Mouse (Mus musculus): ENCODE measurements around the gene Dtnbp1. TPM values are rescaled to one million over a fixed set of nuclear protein-coding genes. Genes with fewer than 3 reads are reported as not detected.

Dtnbp1 gene
- polyA plus RNA-seq, 1 experiment from 2014 or later = 50.1 TPM

DNA sequence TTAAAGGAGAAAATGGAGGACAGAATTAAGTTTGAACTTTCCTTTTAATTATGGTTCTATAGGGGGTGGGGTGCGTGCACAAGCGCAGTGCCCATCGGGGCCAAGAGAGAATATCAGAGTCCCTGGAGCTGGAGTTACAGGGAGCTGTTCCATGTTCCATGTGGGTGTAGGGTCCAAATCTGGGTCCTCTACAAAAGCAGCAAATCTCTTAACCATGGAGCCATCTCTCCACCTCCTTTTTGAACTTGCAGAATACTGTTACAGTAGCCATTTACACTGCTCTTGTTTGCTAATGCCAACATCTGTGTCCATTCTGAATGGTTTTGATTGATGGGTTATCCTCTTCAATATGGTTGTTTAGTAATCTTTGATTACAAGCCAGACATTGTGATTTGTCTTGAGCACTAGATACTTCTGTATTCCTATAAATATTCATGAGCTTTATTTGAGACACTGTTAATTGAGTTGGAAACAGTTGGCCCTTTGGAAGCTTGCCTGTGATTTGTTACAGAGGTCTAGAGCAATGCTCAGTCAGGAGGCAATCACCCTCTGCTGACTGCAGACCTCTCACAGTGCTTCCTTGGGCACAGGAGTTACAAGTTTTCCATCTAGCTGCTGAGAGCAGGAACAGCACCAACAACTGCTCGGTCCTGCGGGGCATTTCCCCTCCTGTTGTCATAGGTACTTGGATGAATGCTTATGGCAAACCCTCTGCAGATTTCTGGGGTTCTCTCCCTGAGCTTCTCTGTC, 41.2 kb downstream of the Dtnbp1 start:
- Histone ChIP-seq H3K36me3 (ENCODE audit: control insufficient read depth, insufficient read depth, low read length) (no peaks in the 10 kb centered on the region), H3K4me3 (replicated peaks; ENCODE audit: low read length) (no peak overlapping the region), H3K27me3 (ENCODE audit: control insufficient read depth, insufficient read depth, low read length) (no peaks in the 10 kb centered on the region), H3K4me2 (ENCODE audit: low read depth, low read length) (no peak overlapping the region), H3K27ac (ENCODE audit: low read length) (no peak overlapping the region), H3K4me1 (ENCODE audit: control insufficient read depth, insufficient read depth, low read length) (peaks cover 3% of the 10 kb centered on the region; the same call in 1 of the 2 replicates), H3K9ac (ENCODE audit: low read length) (no peak overlapping the region), H3K9me3 (replicated peaks; ENCODE audit: control insufficient read depth, low read length) (no peaks in the 10 kb centered on the region)
- 86% methylated on average over 5 of the region's 5 CpGs for WGBS
- ATAC-seq (ENCODE audit: insufficient read depth, low FRiP score) = no peak

DNA sequence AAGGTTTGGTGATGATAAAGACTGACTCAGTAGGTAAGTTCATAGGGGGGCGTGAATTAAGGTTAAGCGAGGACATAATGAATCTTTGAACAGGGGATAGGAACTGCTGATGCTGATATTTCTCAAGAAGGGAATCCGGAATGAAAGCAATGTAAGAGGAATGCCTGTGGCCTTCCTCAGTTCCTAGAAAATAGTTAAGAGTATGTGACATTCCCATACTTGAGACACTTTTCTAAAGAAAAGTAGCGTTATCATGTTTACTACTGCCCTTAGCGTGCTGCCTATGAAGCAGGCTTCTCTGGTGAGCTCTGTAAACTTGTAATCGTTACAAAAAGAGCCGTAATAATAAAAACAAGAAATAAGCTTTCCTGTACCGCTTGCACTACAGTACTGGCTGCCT, 44.9 kb downstream of the Dtnbp1 start:
- Histone ChIP-seq H3K9me3 (replicated peaks; ENCODE audit: control insufficient read depth, low read length) (no peaks in the 10 kb centered on the region), H3K27me3 (ENCODE audit: control insufficient read depth, insufficient read depth, low read length) (no peaks in the 10 kb centered on the region), H3K27ac (ENCODE audit: low read length) (no peak overlapping the region), H3K36me3 (ENCODE audit: control insufficient read depth, insufficient read depth, low read length) (no peaks in the 10 kb centered on the region), H3K4me2 (ENCODE audit: low read depth, low read length) (no peak overlapping the region), H3K4me3 (replicated peaks; ENCODE audit: low read length) (no peak overlapping the region), H3K9ac (ENCODE audit: low read length) (no peak overlapping the region), H3K4me1 (ENCODE audit: control insufficient read depth, insufficient read depth, low read length) (no peaks in the 10 kb centered on the region)
- no peak for ATAC-seq (ENCODE audit: insufficient read depth, low FRiP score)
- 88% methylated on average over 8 of the region's 8 CpGs for WGBS

DNA sequence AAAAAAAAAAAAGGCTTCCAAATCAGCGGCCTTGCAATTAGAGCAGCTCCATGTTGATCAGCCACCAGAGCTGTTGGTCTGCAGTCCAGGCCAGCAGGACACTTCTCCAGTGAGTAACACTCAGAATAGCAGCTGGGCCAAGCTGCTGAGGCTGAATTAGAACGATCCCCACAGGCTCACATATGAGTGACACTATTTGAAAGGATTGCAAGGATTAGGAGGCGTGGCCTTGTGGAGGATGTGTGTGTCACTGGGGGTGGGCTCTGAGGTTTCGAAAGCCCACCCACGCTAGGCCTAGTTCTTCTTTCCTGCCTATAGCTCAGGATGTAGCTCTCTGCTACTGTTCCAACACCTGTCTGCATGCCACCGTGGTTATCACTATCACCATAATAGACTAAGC, 46.2 kb downstream of the Dtnbp1 start:
- H3K36me3 ChIP-seq (ENCODE audit: control insufficient read depth, insufficient read depth, low read length) = no peaks in the 10 kb centered on the region
- no peaks in the 10 kb centered on the region for H3K9me3 ChIP-seq (replicated peaks; ENCODE audit: control insufficient read depth, low read length)
- 95% methylated on average over 6 of the region's 6 CpGs for WGBS
- H3K27me3 ChIP-seq (ENCODE audit: control insufficient read depth, insufficient read depth, low read length) = no peaks in the 10 kb centered on the region
- H3K4me3 ChIP-seq (replicated peaks; ENCODE audit: low read length) = no peak overlapping the region
- ATAC-seq (ENCODE audit: insufficient read depth, low FRiP score) = no peak
- H3K4me1 ChIP-seq (ENCODE audit: control insufficient read depth, insufficient read depth, low read length) = no peaks in the 10 kb centered on the region
- no peak overlapping the region for H3K27ac ChIP-seq (ENCODE audit: low read length)
- H3K9ac ChIP-seq (ENCODE audit: low read length) = no peak overlapping the region
- no peak overlapping the region for H3K4me2 ChIP-seq (ENCODE audit: low read depth, low read length)

DNA sequence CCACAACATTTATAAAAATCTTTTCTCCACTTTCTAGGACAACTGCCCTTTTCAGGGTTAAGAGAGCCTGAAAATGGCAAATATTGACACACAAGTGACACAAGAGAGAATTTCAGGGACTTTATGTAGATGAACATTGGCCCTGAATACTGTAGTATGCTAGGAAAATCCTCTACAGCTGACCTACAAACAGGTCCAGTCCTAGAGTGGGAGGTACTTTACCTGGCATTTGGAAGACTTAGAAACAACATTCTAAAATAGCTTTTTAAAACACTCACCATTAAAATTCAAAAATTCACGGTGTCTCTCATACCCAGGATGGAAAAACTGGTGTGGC, 47.7 kb downstream of the Dtnbp1 start:
- no peaks in the 10 kb centered on the region for H3K9me3 ChIP-seq (replicated peaks; ENCODE audit: control insufficient read depth, low read length)
- no peak for ATAC-seq (ENCODE audit: insufficient read depth, low FRiP score)
- H3K27me3 ChIP-seq (ENCODE audit: control insufficient read depth, insufficient read depth, low read length) = no peaks in the 10 kb centered on the region

DNA sequence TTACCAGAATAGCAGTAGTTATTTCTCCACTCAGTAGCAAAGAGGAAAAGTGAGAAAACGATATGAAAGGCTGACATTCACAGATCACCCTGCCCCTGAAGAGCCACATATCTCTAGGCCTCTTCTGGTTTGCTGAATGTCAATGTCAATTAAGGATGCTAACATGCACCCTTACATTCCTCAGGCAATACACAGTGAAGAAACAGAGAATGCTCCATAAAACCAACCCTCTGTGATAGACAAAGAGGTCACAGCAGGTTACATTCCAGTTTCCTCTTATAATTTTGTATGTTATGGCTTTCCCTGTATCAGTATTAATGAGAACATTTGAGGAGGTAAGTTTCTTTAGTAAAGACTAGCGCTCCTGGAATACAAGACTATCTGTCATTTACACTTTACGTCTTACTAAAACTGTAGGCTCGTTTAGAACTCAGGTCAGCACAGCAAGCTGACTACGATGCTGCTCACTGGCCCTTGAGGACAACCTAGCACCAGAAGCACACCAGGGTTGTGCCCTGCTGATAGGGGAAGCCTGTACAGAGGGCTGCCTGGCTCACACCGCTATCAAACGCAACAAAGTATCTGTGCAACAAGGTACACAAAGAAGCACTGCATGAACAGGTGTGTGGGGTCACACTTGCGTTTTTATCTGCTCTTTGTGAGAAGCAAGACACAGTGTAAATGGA, 48.3 kb downstream of the Dtnbp1 start:
- H3K9ac ChIP-seq (ENCODE audit: low read length) = no peak overlapping the region
- no peaks in the 10 kb centered on the region for H3K27me3 ChIP-seq (ENCODE audit: control insufficient read depth, insufficient read depth, low read length)
- no peak overlapping the region for H3K4me3 ChIP-seq (replicated peaks; ENCODE audit: low read length)
- no peaks in the 10 kb centered on the region for H3K36me3 ChIP-seq (ENCODE audit: control insufficient read depth, insufficient read depth, low read length)
- no peaks in the 10 kb centered on the region for H3K4me1 ChIP-seq (ENCODE audit: control insufficient read depth, insufficient read depth, low read length)
- no peak overlapping the region for H3K27ac ChIP-seq (ENCODE audit: low read length)
- H3K9me3 ChIP-seq (replicated peaks; ENCODE audit: control insufficient read depth, low read length) = no peaks in the 10 kb centered on the region
- WGBS = 71% methylated on average over 8 of the region's 8 CpGs
- H3K4me2 ChIP-seq (ENCODE audit: low read depth, low read length) = no peak overlapping the region
- no peak for ATAC-seq (ENCODE audit: insufficient read depth, low FRiP score)

More for the DNA sequence above, 47.7 kb downstream of the Dtnbp1 start:
- Histone ChIP-seq H3K27ac (ENCODE audit: low read length) (no peak overlapping the region), H3K4me2 (ENCODE audit: low read depth, low read length) (no peak overlapping the region), H3K9ac (ENCODE audit: low read length) (no peak overlapping the region), H3K4me3 (replicated peaks; ENCODE audit: low read length) (no peak overlapping the region), H3K36me3 (ENCODE audit: control insufficient read depth, insufficient read depth, low read length) (no peaks in the 10 kb centered on the region), H3K4me1 (ENCODE audit: control insufficient read depth, insufficient read depth, low read length) (no peaks in the 10 kb centered on the region)
- 88% methylated on average over 1 of the region's 1 CpGs for WGBS

DNA sequence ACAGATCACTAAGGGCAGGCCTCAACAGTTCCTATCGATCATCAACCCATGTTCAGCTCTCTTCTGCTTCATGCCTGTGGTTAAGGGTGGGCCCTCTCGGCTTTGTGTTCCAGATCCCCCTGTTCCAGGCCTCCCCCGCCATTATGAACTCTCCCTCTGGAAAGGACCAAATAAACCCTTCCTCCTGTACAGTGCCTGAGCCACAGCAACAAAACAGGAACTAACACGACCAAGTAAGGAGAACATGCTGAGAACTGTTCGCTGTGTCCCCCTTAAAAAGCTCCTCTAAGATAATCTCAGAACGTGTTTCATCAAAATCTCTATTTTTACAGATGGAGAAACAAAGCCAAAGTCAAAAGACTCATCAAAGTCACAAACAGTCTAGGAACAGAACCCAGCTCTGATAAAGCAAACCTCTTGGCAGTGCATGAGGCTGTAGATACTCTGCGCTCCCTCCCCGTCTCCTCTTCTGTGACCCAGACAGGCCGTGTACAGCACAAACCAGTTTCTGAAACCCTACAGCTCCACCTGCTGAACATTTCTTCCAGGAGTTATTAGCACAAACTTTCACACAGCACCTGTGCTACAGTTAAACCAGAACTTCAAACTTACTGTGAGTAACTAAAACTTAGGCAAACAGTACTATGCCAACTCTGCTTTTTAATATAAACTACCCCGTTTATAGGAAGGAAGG, 49.4 kb downstream of the Dtnbp1 start:
- Histone ChIP-seq H3K27me3 (ENCODE audit: control insufficient read depth, insufficient read depth, low read length) (no peaks in the 10 kb centered on the region), H3K9me3 (replicated peaks; ENCODE audit: control insufficient read depth, low read length) (no peaks in the 10 kb centered on the region), H3K4me2 (ENCODE audit: low read depth, low read length) (no peak overlapping the region), H3K4me1 (ENCODE audit: control insufficient read depth, insufficient read depth, low read length) (no peaks in the 10 kb centered on the region), H3K4me3 (replicated peaks; ENCODE audit: low read length) (no peak overlapping the region), H3K9ac (ENCODE audit: low read length) (no peak overlapping the region), H3K36me3 (ENCODE audit: control insufficient read depth, insufficient read depth, low read length) (no peaks in the 10 kb centered on the region), H3K27ac (ENCODE audit: low read length) (no peak overlapping the region; the same call in 1 of the 2 replicates)
- ATAC-seq (ENCODE audit: insufficient read depth, low FRiP score) = no peak
- WGBS = 52% methylated on average over 10 of the region's 10 CpGs

DNA sequence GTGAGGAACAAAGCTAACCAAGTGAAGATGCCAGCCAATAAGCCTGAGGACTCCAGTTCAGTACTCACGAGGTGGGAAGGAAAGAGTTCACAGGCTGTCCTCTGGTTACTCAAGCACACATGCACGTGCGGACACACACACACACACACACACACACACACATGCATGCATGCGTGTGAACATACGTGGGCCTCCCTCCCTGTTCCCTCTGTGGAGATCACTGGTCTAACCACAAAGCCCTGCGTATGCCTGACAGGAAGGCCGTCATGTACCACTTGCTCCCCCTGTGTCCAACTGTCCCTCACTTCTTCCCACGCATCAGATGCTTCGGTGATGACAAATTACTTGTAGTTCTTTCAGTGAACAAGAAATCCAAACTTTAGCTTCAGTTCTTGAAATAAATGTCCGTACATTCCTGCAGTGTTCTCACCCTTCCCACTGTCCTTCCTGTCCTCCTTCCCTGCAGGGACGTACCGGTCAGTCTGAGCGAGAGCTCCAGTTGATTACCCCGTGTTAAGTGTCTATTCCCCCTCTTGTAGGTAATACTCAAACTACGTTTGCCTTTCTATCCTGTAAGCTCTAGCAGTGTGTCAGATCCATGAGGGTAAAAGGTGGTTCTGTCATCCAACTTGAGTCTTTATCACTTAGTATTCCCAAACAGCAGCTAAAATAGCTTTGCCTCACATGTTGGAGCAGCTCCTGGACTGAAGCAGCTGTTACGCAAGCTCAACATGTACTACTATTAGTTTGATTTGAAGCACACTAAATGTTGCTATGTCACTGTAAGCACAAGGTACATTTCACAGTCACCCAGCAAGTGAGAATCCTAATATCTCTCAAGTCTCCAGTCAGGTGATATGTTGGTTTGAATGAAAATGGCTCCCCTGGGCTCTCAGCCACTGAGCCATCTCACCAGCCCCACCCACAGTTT, 53.4 kb downstream of the Dtnbp1 start:
- Histone ChIP-seq H3K4me1 (ENCODE audit: control insufficient read depth, insufficient read depth, low read length) (no peaks in the 10 kb centered on the region), H3K27ac (ENCODE audit: low read length) (no peak overlapping the region), H3K4me2 (ENCODE audit: low read depth, low read length) (no peak overlapping the region), H3K4me3 (replicated peaks; ENCODE audit: low read length) (no peak overlapping the region), H3K27me3 (ENCODE audit: control insufficient read depth, insufficient read depth, low read length) (no peaks in the 10 kb centered on the region), H3K9ac (ENCODE audit: low read length) (no peak overlapping the region), H3K9me3 (replicated peaks; ENCODE audit: control insufficient read depth, low read length) (no peaks in the 10 kb centered on the region), H3K36me3 (ENCODE audit: control insufficient read depth, insufficient read depth, low read length) (no peaks in the 10 kb centered on the region)
- no peak for ATAC-seq (ENCODE audit: insufficient read depth, low FRiP score)
- WGBS = 86% methylated on average over 16 of the region's 16 CpGs

DNA sequence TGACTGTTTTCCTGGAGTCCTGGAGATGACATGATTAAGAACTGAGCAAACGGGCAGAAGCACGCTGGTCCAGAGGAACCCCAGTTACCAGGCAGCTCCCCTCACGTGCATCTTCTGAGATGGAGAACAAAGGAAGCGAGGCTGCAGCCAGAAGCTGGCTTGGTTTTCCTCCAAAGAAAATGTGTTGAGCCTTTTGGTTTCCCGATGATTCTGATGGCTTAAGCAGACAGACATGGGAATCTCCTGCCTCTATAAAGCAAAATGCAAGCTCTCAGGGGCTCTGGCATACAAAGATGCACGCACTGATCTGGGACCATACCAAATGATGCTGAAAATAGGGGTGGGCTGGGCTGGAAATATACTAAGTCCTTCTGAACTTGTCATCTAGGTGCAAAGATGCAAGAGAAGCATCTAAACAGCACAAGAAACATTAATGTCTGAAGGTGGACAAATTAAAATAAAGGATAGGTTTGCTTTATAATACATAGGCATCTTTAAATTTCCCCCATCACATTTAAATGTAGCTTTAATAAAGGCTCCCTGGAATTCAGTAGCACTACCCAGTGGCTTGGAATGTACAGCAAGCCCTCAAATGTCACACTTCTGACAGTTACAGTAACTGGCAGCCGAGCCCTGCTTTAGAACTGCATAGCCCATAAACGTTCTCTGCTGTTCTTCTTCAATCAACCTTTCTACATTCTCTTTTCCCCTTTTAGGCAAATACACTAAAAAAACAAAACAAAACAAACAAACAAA, 54.9 kb downstream of the Dtnbp1 start:
- H3K27ac ChIP-seq (ENCODE audit: low read length) = no peak overlapping the region
- H3K4me2 ChIP-seq (ENCODE audit: low read depth, low read length) = no peak overlapping the region
- H3K4me1 ChIP-seq (ENCODE audit: control insufficient read depth, insufficient read depth, low read length) = no peaks in the 10 kb centered on the region
- H3K9me3 ChIP-seq (replicated peaks; ENCODE audit: control insufficient read depth, low read length) = no peaks in the 10 kb centered on the region
- no peaks in the 10 kb centered on the region for H3K36me3 ChIP-seq (ENCODE audit: control insufficient read depth, insufficient read depth, low read length)
- H3K9ac ChIP-seq (ENCODE audit: low read length) = no peak overlapping the region
- no peak overlapping the region for H3K4me3 ChIP-seq (replicated peaks; ENCODE audit: low read length)
- WGBS = 50% methylated on average over 8 of the region's 8 CpGs
- no peak for ATAC-seq (ENCODE audit: insufficient read depth, low FRiP score)
- H3K27me3 ChIP-seq (ENCODE audit: control insufficient read depth, insufficient read depth, low read length) = no peaks in the 10 kb centered on the region

All from stomach, embryonic 16.5 days (tissue).